Mouse (Mus musculus) heart, embryonic 12.5 days (tissue): Measurements from ENCODE around the gene Kcnj4. TPM values are rescaled to one million over a fixed set of nuclear protein-coding genes. Genes with fewer than 3 reads are reported as not detected.

Experiments used
- ATAC-seq: fragments of 200-750 bp; cut with Nextera tagmentation; 2 replicates; pipeline ENCODE4 v1.8.0; 2017; ENCODE audit warnings: moderate TSS enrichment, moderate library complexity; ENCODE audit not compliant: insufficient number of reproducible peaks, low FRiP score
- H3K27ac ChIP-seq: fragments of 300-500 bp; sonication (generic); 2 replicates; pipeline ENCODE4 v1.5.1; 2016; ENCODE audit warnings: mild to moderate bottlenecking, moderate library complexity; ENCODE audit not compliant: poor library complexity, severe bottlenecking
- H3K27me3 ChIP-seq: fragments of 300-500 bp; sonication (generic); replicated peaks from 2 replicates; pipeline ENCODE4 v1.6.1; 2016; ENCODE audit warnings: mild to moderate bottlenecking, moderate library complexity
- H3K36me3 ChIP-seq: fragments of 300-500 bp; sonication (generic); 2 replicates; pipeline ENCODE4 v1.6.1; 2016; ENCODE audit warnings: mild to moderate bottlenecking, moderate library complexity
- H3K4me1 ChIP-seq: fragments of 300-500 bp; sonication (generic); replicated peaks from 2 replicates; pipeline ENCODE4 v1.6.1; 2016; ENCODE audit warnings: mild to moderate bottlenecking
- H3K4me2 ChIP-seq: fragments of 300-500 bp; sonication (generic); 2 replicates; pipeline ENCODE4 v1.6.1; 2016; ENCODE audit warnings: mild to moderate bottlenecking, moderate library complexity
- H3K4me3 ChIP-seq: fragments of 300-500 bp; sonication (generic); 2 replicates; pipeline ENCODE4 v1.5.1; 2016; ENCODE audit warnings: mild to moderate bottlenecking
- H3K9ac ChIP-seq: fragments of 300-500 bp; sonication (generic); 2 replicates; pipeline ENCODE4 v1.6.1; 2016; ENCODE audit warnings: mild to moderate bottlenecking, moderate library complexity
- H3K9me3 ChIP-seq: fragments of 300-500 bp; sonication (generic); replicated peaks from 2 replicates; pipeline ENCODE4 v1.6.1; 2016; ENCODE audit warnings: mild to moderate bottlenecking, moderate library complexity
- WGBS: fragments of 180-500 bp; shearing (Covaris S2); methylation state at CpG from one replicate; pipeline ENCODE4 v1.1.7; 2016; 5-methylcytosine and 5-hydroxymethylcytosine counted together
- polyA plus RNA-seq: library from polyadenylated mRNA; unstranded; fragments of >200 nt; fragmentation: Nextera tagmentation; extraction: Ambion mirVana; gene quantifications from 2 replicates; pipeline ENCODE4 v1.2.1, GENCODE M21; 2016

Gene Kcnj4
- polyA plus RNA-seq, 1 experiment from 2014 or later: 0.41 TPM

DNA sequence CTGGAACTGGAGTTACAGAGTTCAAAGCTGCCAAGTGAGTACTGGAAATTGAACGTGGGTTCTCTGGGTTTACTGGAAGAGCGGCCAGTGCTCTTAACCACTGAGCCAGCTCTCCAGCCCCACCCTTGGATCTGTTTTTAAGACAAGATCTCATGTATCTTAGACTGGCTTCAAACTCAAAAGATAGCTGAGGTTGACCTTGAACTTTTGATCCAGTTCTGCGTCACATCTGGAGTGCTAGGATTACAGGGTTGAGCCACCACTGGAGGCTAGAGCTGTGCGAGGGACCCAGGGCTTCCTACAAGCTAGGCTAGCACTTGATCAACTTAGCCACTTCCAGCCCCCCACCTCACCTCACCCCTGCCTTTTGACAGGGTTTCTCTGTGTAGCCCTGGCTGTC is 51.2 kb downstream of the Kcnj4 start:
- Histone ChIP-seq H3K9me3 (0 out of 2 replicates have a peak, but pooled peaks cover 4% of the 10 kb centered on the region), H3K27me3 (no peaks in the 10 kb centered on the region), H3K27ac (no peak overlapping the region), H3K4me3 (no peak overlapping the region), H3K4me1 (peaks cover 26% of the 10 kb centered on the region), H3K36me3 (no peaks in the 10 kb centered on the region), H3K4me2 (no peak overlapping the region), H3K9ac (no peak overlapping the region)
- WGBS: 83% methylated on average over 4 of the region's 4 CpGs
- no peak for ATAC-seq

DNA sequence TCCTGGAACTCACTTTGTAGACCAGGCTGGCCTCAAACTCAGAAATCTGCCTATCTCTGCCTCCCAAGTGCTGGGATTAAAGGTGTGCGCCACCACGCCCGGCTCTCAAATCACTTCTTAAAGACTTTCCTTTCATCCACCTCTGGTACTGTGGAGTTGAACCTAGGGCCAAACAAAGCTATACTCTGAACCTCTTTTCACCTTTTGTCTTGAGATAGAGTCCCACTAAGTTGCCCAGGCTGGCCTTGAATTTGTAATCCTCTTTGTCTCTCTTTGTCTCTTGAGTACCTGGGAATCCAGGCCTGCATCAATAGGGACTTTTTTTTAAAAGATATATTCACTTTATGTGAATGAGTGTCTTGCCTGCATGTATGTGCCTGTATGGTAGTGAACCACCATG is 57.0 kb downstream of the Kcnj4 start:
- WGBS: 91% methylated on average over 3 of the region's 3 CpGs
- no peaks in the 10 kb centered on the region for H3K27me3 ChIP-seq

DNA sequence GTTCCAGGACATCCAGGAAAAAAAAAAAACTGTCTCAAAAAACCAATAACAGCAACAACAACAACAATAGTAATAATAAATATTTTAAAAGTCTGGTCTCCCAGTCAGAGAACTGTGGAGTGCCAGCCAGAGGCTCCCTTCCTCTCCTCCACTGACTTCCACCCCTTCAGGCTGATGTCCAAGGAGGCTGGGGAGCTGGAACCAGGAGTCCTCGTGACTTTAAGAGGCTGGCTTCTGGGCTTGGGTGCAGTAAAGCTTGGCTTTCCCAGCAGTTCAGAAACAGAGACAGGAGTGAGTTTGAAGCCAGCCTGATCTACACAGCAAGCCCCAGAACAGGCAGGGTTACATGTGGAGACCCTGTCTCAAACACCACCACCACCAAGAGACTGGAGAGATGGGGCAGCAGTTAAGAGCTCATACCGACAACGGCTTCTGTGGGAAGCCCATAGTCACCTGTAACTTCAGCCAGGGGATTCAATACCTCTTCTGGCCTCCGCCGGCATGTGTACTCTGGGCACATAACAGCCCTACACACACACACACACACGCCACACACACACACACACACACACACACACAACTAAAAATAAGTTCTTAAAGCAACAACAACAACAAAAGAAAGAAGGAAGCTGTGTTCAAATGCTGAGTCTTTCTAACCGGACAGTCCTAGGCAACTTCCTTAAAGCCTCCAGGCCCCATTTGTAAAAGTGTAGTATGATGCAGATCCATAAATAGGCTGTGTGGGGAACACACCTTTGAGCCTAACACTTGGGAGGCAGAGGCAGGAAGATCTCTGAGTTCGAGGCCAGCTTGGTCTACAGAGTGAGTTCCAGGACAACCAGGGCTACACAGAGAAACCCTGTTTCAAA is 59.0 kb downstream of the Kcnj4 start:
- Histone ChIP-seq H3K27ac (no peak overlapping the region), H3K9ac (no peak overlapping the region), H3K27me3 (no peaks in the 10 kb centered on the region), H3K4me3 (no peak overlapping the region), H3K9me3 (no peaks in the 10 kb centered on the region), H3K4me2 (no peak overlapping the region), H3K4me1 (peaks cover 19% of the 10 kb centered on the region), H3K36me3 (no peaks in the 10 kb centered on the region)
- WGBS: 77% methylated on average over 8 of the region's 8 CpGs
- ATAC-seq: no peak

More for the DNA sequence above, 57.0 kb downstream of the Kcnj4 start:
- Histone ChIP-seq H3K4me1 (peaks cover 11% of the 10 kb centered on the region), H3K36me3 (no peaks in the 10 kb centered on the region), H3K9me3 (0 out of 2 replicates have a peak, but pooled peaks cover 4% of the 10 kb centered on the region), H3K9ac (no peak overlapping the region), H3K4me2 (no peak overlapping the region), H3K27ac (no peak overlapping the region), H3K4me3 (no peak overlapping the region)
- no peak for ATAC-seq

DNA sequence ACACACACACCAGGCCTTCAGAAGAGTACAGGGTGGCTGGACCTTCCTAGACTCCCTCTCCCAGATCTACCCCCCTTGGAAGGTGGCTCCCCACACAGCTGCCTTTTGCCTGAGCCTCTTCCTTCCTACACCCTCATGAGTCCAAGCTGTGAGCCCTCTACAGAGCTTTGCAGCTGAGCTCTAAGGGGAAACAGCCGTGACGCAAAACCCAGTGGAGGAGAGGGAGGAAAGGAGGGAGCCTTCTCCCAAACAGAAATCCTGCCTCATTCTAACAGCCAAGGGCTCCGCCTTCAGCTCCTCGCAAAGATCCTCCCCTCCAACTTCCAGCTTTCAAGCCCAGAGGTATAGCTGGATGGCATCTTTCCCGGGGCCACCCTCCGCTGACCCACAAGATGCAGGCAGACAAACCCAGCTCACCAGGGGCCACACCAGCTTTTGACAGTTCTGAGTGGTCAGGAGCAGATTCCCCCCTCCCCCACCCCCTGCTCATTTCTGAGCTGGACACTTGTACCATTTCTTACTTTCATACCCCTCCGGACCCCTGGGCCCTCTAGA is 61.1 kb downstream of the Kcnj4 start:
- no peak for ATAC-seq
- 72% methylated on average over 7 of the region's 7 CpGs for WGBS
- H3K9me3 ChIP-seq: no peaks in the 10 kb centered on the region
- H3K27ac ChIP-seq: no peak overlapping the region
- H3K27me3 ChIP-seq: no peaks in the 10 kb centered on the region
- H3K9ac ChIP-seq: no peak overlapping the region
- H3K4me3 ChIP-seq: no peak overlapping the region
- no peaks in the 10 kb centered on the region for H3K36me3 ChIP-seq
- H3K4me2 ChIP-seq: no peak overlapping the region
- H3K4me1 ChIP-seq: peaks cover 40% of the 10 kb centered on the region

DNA sequence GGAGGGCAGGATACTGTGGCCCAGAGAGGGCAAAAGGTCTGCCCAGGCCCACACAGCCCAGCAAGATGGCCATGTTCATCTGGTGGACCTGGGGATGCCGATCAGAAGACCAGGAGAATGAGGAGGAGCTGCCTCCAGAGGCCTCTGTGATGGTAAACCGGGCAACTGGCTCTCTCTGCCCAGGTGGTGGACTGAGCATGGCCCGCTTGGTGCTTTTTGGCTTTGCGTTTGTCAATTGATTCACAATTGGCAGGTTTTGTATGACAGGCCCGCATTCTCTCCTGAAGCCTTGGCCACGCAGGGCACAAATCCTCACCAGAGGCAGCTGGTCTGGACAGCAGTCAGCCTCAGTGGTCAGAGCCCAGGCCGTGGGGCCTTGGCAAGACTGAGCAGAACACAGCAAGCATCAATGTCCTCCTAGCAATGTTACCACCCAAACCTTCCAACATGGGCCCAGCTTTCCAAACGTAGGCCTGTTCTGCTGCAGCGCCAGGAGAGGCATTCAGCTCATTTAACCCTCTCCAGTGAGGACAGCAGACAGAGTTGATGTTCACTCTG is 62.0 kb downstream of the Kcnj4 start:
- no peak overlapping the region for H3K9ac ChIP-seq
- H3K27me3 ChIP-seq: no peaks in the 10 kb centered on the region
- WGBS: 83% methylated on average over 9 of the region's 9 CpGs

DNA sequence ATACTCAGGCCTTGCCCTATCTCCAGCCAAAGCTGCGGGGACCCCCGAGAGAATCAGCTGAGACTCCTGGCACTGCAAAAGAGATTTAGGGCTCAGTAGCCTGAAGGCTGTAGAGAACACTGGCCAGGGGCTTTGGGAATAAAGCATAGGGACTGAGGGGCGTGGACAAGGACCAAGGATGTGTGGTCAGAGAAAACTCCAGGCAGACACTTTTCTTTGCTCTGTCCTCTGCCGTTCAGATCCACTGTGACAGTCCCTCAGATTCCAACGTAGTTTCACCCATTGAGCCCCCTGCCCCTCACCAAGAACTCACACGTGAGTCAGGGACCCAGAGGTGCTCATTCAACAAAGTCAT is 62.8 kb downstream of the Kcnj4 start:
- ATAC-seq: 0 out of 2 replicates have a peak, but pooled peaks have one; percentile 7
- H3K9me3 ChIP-seq: no peaks in the 10 kb centered on the region
- peak overlapping the region; percentile 92 for H3K27ac ChIP-seq
- peaks cover 15% of the 10 kb centered on the region for H3K36me3 ChIP-seq
- peaks cover 57% of the 10 kb centered on the region for H3K4me1 ChIP-seq
- H3K4me2 ChIP-seq: peak overlapping the region; percentile 88
- H3K27me3 ChIP-seq: no peaks in the 10 kb centered on the region
- peak overlapping the region; percentile 92 for H3K9ac ChIP-seq
- 5% methylated on average over 6 of the region's 6 CpGs for WGBS
- H3K4me3 ChIP-seq: peak overlapping the region; percentile 74

More for the DNA sequence above, 62.0 kb downstream of the Kcnj4 start:
- H3K9me3 ChIP-seq: no peaks in the 10 kb centered on the region
- H3K4me1 ChIP-seq: peaks cover 49% of the 10 kb centered on the region
- H3K36me3 ChIP-seq: peaks cover 7% of the 10 kb centered on the region
- H3K27ac ChIP-seq: no peak overlapping the region
- H3K4me3 ChIP-seq: no peak overlapping the region
- ATAC-seq: no peak
- peak overlapping the region; percentile 88 for H3K4me2 ChIP-seq

DNA sequence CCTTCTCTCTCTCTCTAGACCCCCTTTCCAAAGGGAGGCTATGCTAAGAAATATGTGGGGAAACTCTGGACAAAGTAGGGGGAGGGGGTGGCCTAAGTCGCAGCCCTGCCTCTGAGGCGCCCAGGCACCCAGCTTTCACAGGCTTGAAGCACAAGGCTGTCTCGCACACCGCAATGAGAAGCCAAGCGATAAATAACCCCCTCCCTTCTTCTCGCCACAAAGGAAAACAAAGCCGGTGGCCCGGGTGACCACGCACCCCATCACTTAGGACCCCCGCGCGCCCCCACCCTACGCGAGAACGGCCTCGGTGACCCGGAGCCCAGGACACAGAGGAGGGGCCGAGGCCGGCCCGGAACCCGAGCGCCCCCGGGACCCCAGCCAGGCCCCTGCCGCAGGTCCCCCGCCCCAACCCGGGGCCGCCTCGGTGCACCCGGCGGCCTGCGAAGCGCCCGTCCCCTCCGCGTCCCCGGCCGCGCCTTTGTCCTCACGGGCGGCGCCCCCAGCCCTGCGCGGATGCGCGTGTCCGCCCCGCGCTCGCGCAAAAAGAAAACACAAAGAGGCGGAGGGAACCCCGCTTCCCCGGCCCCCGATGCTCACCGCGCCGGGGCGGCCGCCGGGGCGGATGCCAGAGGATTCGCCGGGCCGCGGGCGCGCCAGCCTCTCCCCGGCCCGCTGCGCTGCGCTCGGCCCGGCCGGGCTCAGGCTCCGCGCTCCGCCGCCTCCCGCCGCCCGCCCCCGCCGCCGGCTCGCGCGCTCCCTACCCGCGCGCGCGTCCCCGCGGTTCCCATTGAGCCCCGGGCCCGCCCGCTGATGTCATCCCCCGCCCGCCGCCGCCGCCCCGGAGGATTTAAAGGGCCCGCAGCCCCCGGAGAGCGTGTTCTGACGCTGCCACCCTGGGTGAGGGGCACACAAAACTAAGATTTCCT is 63.4 kb downstream of the Kcnj4 start:
- 4% methylated on average over 97 of the region's 107 CpGs for WGBS
- Histone ChIP-seq H3K4me2 (peak overlapping the region; percentile 88), H3K27ac (peak overlapping the region; percentile 92), H3K4me1 (peaks cover 63% of the 10 kb centered on the region), H3K9ac (peak overlapping the region; percentile 92), H3K9me3 (no peaks in the 10 kb centered on the region), H3K36me3 (peaks cover 22% of the 10 kb centered on the region), H3K4me3 (peak overlapping the region; percentile 74), H3K27me3 (no peaks in the 10 kb centered on the region)
- ATAC-seq: peak; percentile 64

DNA sequence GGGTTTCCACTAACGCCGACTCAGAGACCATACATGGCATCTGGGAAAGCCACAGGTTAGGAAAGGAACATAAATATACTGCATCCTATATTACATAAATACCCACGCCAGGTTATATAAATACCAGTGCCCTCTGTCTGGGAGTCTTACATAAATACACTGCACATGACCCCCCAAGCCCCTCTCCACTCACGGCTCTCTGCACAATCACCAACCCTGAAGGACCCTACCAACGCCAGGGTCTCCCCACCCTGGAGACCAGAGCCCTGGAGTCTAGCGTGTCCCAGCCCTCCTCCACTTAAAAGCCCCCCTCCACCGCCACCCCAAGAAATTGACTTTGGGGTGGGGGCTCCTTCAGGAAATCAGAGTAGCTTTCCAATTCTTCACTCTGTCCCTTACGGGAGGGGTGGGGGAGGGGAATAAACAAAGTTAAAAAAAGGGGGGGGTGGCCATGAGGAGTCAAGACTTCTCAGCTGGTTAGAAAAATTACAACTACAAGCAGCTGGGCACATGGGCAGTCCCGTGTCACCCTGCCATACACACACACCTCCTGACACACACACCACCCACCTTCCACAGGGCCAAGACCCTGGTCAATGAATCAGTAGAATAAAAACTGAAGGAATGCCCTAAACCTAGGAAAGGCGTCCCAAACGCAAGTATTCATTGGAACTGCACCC is 64.2 kb downstream of the Kcnj4 start:
- Histone ChIP-seq H3K36me3 (peaks cover 30% of the 10 kb centered on the region), H3K9me3 (no peaks in the 10 kb centered on the region), H3K27ac (peak overlapping the region; percentile 92), H3K4me1 (peaks cover 71% of the 10 kb centered on the region), H3K4me3 (peak overlapping the region; percentile 74), H3K27me3 (no peaks in the 10 kb centered on the region), H3K9ac (peak overlapping the region; percentile 92), H3K4me2 (peak overlapping the region; percentile 88)
- 22% methylated on average over 11 of the region's 11 CpGs for WGBS
- no peak for ATAC-seq

DNA sequence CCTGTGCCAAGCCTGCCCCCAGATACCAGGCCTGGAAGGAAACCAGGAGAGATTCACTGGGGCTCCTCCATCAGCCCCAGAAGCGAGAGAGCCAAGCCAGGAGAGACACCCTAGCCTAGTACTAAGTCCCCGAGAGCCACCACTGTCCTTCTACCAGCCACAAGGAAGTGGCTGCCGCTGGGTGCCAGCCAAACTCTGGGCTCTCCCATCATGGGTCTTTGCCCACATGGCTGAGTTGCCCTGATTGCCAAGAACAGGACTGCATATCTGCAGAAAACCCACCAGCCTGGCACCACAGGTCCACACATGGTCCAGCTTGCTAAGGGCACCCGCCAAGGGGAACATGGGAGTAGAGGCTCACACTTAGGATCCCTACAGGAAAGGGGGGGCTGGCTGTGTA is 64.8 kb downstream of the Kcnj4 start:
- Histone ChIP-seq H3K9ac (peak overlapping the region; percentile 92), H3K4me3 (peak overlapping the region; percentile 74), H3K36me3 (peaks cover 32% of the 10 kb centered on the region), H3K4me1 (peaks cover 77% of the 10 kb centered on the region), H3K27ac (peak overlapping the region; percentile 92), H3K9me3 (no peaks in the 10 kb centered on the region), H3K27me3 (no peaks in the 10 kb centered on the region), H3K4me2 (peak overlapping the region; percentile 88)
- no peak for ATAC-seq
- WGBS: 73% methylated on average over 4 of the region's 4 CpGs

DNA sequence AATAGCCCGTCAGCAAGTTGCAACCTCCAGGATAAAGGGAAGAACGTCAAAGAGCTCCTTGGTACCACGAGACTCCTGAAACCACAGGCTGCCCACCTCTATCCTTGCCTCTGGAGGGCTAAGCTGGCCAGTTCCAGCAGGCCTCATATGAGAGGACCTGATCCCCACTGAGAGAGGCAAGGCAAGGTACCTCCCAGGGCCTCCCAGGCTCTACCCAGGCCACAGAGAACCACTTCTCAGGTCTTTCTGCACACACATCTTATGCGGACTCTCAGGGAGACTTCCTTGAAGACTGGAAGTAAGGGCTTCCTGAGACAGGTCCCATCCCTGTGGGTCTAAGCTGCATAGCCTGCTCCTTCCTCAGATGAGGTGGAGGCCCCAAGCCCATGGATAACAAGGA is 65.7 kb downstream of the Kcnj4 start:
- ATAC-seq: no peak
- Histone ChIP-seq H3K9ac (peak overlapping the region; percentile 92), H3K4me1 (peaks cover 81% of the 10 kb centered on the region), H3K4me2 (peak overlapping the region; percentile 88), H3K27ac (peak overlapping the region; percentile 92), H3K9me3 (no peaks in the 10 kb centered on the region), H3K27me3 (no peaks in the 10 kb centered on the region), H3K36me3 (peaks cover 40% of the 10 kb centered on the region), H3K4me3 (peak overlapping the region; percentile 74; the same call in 1 of the 2 replicates)
- 66% methylated on average over 4 of the region's 4 CpGs for WGBS
